Mouse (Mus musculus) intestine, embryonic 14.5 days (tissue): ENCODE data around the gene Fndc3b. TPM values are rescaled to one million over a fixed set of nuclear protein-coding genes. Genes with fewer than 3 reads are reported as not detected.
A peak's percentile ranks its signal among the peaks of the same experiment; 100 is the strongest.

ENCODE experiments used
- ATAC-seq: fragments of 200-750 bp; cut with Nextera tagmentation; replicated peaks from 2 replicates; pipeline ENCODE4 v1.8.0; 2017; ENCODE audit warnings: low read depth, moderate number of reproducible peaks, moderate TSS enrichment, moderate library complexity; ENCODE audit not compliant: low FRiP score, low TSS enrichment
- DNase-seq: peaks from one replicate; pipeline ENCODE4 v3.0.0-alpha.2; 2018; ENCODE audit warnings: low spot score
- H3K27ac ChIP-seq: fragments of 300-500 bp; sonication (generic); 2 replicates; pipeline ENCODE4 v1.5.1; 2014; ENCODE audit warnings: low read depth, mild to moderate bottlenecking, control low read depth
- H3K27me3 ChIP-seq: fragments of 300-500 bp; sonication (generic); replicated peaks from 2 replicates; pipeline ENCODE4 v1.6.1; 2014; ENCODE audit warnings: low read length, control low read depth; ENCODE audit not compliant: control insufficient read depth, insufficient read depth
- H3K36me3 ChIP-seq: fragments of 300-500 bp; sonication (generic); 2 replicates; pipeline ENCODE4 v1.6.1; 2014; ENCODE audit warnings: low read length, control low read depth; ENCODE audit not compliant: control insufficient read depth, insufficient read depth
- H3K4me1 ChIP-seq: fragments of 300-500 bp; sonication (generic); replicated peaks from 2 replicates; pipeline ENCODE4 v1.6.1; 2014; ENCODE audit warnings: low read length, control low read depth, mixed read lengths; ENCODE audit not compliant: control insufficient read depth, insufficient read depth
- H3K4me2 ChIP-seq: fragments of 300-500 bp; sonication (generic); 2 replicates; pipeline ENCODE4 v1.6.1; 2014; ENCODE audit warnings: low read length
- H3K4me3 ChIP-seq: fragments of 300-500 bp; sonication (generic); 2 replicates; pipeline ENCODE4 v1.5.1; 2014; ENCODE audit warnings: low read depth, low read length, control low read depth, mixed read lengths
- H3K9ac ChIP-seq: fragments of 300-500 bp; sonication (generic); 2 replicates; pipeline ENCODE4 v1.6.1; 2014; ENCODE audit warnings: mild to moderate bottlenecking, low read length
- H3K9me3 ChIP-seq: fragments of 300-500 bp; sonication (generic); 2 replicates; pipeline ENCODE4 v1.6.1; 2016; ENCODE audit warnings: low read length, control low read depth; ENCODE audit not compliant: control insufficient read depth
- WGBS: fragments of 180-500 bp; shearing (Covaris S2); extraction: QIAGEN DNeasy Blood & Tissue Kit; methylation state at CpG from one replicate; pipeline ENCODE4 v1.1.7; 2014; 5-methylcytosine and 5-hydroxymethylcytosine counted together
- polyA plus RNA-seq: library from polyadenylated mRNA; unstranded; fragments of >200 nt; fragmentation: Nextera tagmentation; extraction: Ambion mirVana; gene quantifications from 2 replicates; pipeline ENCODE4 v1.2.1, GENCODE M21; 2014

The Fndc3b gene
- polyA plus RNA-seq, 1 experiment from 2014 or later, result 26.1 TPM

- no peak for DNase-seq
- Histone ChIP-seq H3K27me3 (no peaks in the 10 kb centered on the region), H3K4me2 (no peak overlapping the region), H3K36me3 (no peaks in the 10 kb centered on the region), H3K4me3 (no peak overlapping the region), H3K9me3 (no peaks in the 10 kb centered on the region), H3K4me1 (peaks cover 56% of the 10 kb centered on the region), H3K9ac (no peak overlapping the region), H3K27ac (no peak overlapping the region)
- ATAC-seq, result no peak
- 79% methylated on average over 9 of the region's 9 CpGs for WGBS
Measured at GRCm38 (mm10) chr3:27691486-27692160, 19.5 kb downstream of the Fndc3b start.

DNA sequence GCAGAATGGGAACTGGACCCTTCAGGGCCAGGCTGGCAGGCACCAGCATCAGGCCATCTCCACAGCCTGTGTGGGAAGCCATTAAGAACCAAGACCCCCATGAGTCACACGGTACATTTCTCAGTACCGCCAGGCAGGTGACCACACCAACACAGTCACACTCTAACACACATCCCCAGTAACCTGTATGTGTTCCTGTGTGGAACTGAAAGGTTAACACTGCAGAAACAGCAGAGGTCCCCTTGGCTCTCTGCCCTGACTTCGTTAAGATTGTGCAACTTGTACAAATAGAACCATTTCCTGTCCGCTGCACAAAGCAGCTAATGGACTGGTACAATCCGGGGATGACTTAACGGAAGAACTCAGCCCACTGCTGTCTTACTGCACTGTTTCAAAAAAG is 21.1 kb downstream of the Fndc3b start:
- DNase-seq, result no peak
- Histone ChIP-seq H3K4me2 (peak overlapping the region; percentile 22), H3K9me3 (no peaks in the 10 kb centered on the region), H3K36me3 (peaks cover 6% of the 10 kb centered on the region; the same call in 1 of the 2 replicates), H3K27ac (peak overlapping the region; percentile 48), H3K4me3 (no peak overlapping the region), H3K9ac (no peak overlapping the region), H3K27me3 (no peaks in the 10 kb centered on the region), H3K4me1 (peaks cover 49% of the 10 kb centered on the region)
- 50% methylated on average over 6 of the region's 6 CpGs for WGBS
- 0 out of 2 replicates have a peak, but pooled peaks have one; percentile 31 for ATAC-seq

GRCm38 (mm10) chr3:27689149-27689865 is 21.8 kb downstream of the Fndc3b start:
- H3K4me2 ChIP-seq, result no peak overlapping the region
- no peaks in the 10 kb centered on the region for H3K27me3 ChIP-seq
- H3K9me3 ChIP-seq, result no peaks in the 10 kb centered on the region
- H3K36me3 ChIP-seq, result peaks cover 6% of the 10 kb centered on the region; the same call in 1 of the 2 replicates
- no peak for ATAC-seq
- H3K4me1 ChIP-seq, result peaks cover 47% of the 10 kb centered on the region
- no peak for DNase-seq
- H3K27ac ChIP-seq, result peak overlapping the region; percentile 48
- no peak overlapping the region for H3K4me3 ChIP-seq
- WGBS, result 69% methylated on average over 12 of the region's 12 CpGs
- H3K9ac ChIP-seq, result no peak overlapping the region

DNA sequence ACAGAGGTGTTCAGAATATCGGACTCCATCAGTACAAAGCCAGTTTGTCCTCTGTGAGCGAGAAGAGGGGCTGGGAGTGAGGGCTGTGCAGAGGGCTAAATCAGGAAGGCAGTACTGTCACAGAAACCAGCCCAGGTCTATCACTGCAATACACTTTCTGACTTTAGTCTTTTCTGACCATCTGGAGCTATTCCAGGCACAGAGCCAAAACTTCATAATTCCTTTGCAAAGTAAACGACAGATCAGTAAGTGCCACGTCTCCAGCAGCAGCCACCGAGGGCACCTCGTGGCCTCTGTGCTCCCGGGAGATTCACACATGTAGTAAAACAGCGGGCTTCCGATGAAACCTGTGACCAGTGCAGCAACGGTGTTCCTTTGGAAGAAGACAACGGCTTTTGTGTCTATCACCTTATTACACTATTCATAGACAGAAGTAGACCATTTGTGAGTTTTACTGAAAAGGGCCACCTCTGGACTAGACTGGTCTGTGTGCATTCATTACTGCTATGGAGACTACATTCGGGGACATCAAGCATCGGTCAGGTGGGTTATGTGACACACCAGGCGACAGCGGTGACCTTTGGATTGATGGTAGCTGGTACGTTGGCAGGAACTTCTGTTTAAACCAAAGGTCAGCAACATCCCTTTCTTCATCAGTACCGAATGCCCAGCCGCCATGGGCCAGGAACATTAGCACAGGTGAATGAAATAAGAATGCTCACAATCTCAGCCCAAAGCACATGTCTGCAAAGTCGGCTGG is 24.2 kb downstream of the Fndc3b start:
- no peak overlapping the region; the same call in 1 of the 2 replicates for H3K27ac ChIP-seq

DNA sequence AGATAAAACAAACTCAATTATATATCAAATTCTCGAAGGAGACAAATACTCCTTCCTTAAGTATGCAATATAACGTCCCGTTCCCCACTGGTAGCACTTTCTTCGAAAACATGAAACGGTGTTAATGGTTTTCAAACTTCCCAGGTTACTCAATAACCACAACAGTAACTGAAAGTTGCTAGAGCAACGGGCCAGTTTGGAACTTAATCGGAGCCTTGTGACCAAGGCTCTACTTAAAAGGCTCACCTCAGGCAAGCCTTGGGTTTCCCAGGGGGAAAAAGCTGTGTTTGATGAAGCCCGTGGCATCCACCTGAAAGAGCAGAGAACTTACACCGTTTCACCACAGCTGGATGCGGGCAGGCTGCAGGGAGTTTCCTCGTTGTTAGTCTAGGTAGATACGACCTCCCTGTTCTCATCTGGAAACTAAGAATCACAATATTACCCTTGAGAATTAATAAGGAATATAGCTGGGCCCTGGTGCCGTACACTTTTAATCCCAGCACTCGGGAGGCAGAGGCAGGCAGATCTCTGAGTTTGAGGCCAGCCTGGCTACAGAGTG is 25.4 kb downstream of the Fndc3b start:
- Histone ChIP-seq H3K9ac (no peak overlapping the region), H3K27me3 (no peaks in the 10 kb centered on the region), H3K4me1 (peaks cover 42% of the 10 kb centered on the region), H3K36me3 (peaks cover 20% of the 10 kb centered on the region), H3K4me2 (no peak overlapping the region), H3K27ac (no peak overlapping the region), H3K4me3 (no peak overlapping the region), H3K9me3 (no peaks in the 10 kb centered on the region)
- ATAC-seq, result no peak
- WGBS, result 84% methylated on average over 14 of the region's 14 CpGs
- no peak for DNase-seq

More for the DNA sequence above, 24.2 kb downstream of the Fndc3b start:
- no peak overlapping the region for H3K4me3 ChIP-seq
- ATAC-seq, result no peak
- H3K27me3 ChIP-seq, result no peaks in the 10 kb centered on the region
- peaks cover 13% of the 10 kb centered on the region for H3K36me3 ChIP-seq
- no peaks in the 10 kb centered on the region for H3K9me3 ChIP-seq
- no peak overlapping the region for H3K4me2 ChIP-seq
- no peak for DNase-seq
- peaks cover 53% of the 10 kb centered on the region for H3K4me1 ChIP-seq
- no peak overlapping the region for H3K9ac ChIP-seq
- 64% methylated on average over 19 of the region's 19 CpGs for WGBS

DNA sequence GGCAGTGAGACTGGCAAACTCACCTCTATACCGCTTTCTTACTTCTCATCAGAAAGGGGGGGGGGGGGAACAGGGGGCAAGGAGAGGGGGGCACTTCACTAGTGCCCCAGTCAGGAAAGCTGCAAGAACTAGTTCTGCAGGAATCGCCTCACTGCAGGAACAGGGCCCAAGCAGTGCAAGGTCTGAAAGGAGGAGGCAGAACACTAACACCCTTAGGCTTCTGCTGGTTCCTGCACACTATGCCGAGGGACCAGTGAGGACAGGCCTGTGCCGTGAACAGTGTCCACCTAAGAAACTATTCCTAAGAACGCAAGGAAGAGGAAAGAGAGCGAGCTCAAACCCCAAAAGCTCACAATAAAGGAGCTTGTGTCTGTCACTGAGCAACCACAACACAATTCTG is 26.0 kb downstream of the Fndc3b start:
- ATAC-seq (no peak), DNase-seq (no peak)
- H3K9ac ChIP-seq, result no peak overlapping the region
- H3K27ac ChIP-seq, result no peak overlapping the region
- H3K4me2 ChIP-seq, result no peak overlapping the region
- H3K4me3 ChIP-seq, result no peak overlapping the region
- H3K4me1 ChIP-seq, result peaks cover 36% of the 10 kb centered on the region
- H3K27me3 ChIP-seq, result no peaks in the 10 kb centered on the region
- H3K9me3 ChIP-seq, result no peaks in the 10 kb centered on the region
- WGBS, result 83% methylated on average over 6 of the region's 6 CpGs
- H3K36me3 ChIP-seq, result peaks cover 21% of the 10 kb centered on the region

DNA sequence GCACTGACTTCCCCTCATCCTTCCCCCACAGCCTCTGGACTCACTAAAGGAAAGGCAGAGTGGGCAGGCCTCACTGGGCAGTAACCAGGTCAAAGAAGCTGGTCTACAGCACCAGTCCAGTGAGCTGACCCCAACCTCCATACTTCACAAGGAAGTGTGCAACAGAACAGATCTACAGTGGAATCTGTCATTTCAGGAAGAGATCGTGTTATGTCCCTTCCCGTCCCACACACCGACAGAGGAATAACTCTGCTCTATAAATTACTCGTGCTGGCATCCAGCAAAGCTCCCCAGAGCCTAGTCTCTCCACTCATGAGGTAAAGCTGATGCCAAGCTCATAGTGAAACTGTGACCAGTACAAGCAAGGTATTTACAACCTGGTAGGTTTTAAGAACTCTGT is 27.7 kb downstream of the Fndc3b start:
- Histone ChIP-seq H3K4me2 (no peak overlapping the region), H3K4me1 (peaks cover 26% of the 10 kb centered on the region), H3K4me3 (no peak overlapping the region), H3K9me3 (no peaks in the 10 kb centered on the region), H3K36me3 (peaks cover 25% of the 10 kb centered on the region), H3K9ac (no peak overlapping the region), H3K27ac (no peak overlapping the region), H3K27me3 (no peaks in the 10 kb centered on the region)
- no peak for ATAC-seq
- WGBS, result 59% methylated on average over 4 of the region's 4 CpGs
- DNase-seq, result no peak

DNA sequence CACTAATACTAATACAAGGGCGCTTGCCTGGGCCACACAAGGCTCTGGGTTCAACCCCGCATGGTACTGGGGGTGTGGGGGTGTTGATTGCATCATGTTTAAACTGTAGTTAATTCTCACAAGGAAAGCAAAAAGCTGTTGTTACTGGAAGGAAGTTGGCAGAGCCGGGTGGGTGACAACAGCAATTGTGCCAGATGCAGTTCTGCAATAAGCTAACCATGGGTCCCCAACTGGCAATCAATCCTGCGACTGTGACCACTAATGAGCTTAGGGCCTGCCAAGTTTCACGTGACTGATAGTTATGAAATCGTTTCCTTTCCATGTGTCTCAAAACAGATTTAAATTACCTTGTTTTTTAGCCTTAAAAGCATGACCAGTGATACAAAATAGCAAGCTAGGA is 33.5 kb downstream of the Fndc3b start:
- Histone ChIP-seq H3K36me3 (peaks cover 18% of the 10 kb centered on the region), H3K4me2 (no peak overlapping the region), H3K9me3 (no peaks in the 10 kb centered on the region), H3K27ac (no peak overlapping the region), H3K9ac (no peak overlapping the region), H3K4me1 (peaks cover 10% of the 10 kb centered on the region), H3K4me3 (no peak overlapping the region), H3K27me3 (no peaks in the 10 kb centered on the region)
- DNase-seq (no peak), ATAC-seq (no peak)
- WGBS, result 65% methylated on average over 6 of the region's 6 CpGs
